Mouse (Mus musculus): ENCODE results near the gene Hbb-bt.
"Not testable (repeated sequence)": the region's sequence is repeated elsewhere in the genome, so short reads cannot be mapped to it uniquely, and the experiment has no call there.

Hbb-bt gene

DNA sequence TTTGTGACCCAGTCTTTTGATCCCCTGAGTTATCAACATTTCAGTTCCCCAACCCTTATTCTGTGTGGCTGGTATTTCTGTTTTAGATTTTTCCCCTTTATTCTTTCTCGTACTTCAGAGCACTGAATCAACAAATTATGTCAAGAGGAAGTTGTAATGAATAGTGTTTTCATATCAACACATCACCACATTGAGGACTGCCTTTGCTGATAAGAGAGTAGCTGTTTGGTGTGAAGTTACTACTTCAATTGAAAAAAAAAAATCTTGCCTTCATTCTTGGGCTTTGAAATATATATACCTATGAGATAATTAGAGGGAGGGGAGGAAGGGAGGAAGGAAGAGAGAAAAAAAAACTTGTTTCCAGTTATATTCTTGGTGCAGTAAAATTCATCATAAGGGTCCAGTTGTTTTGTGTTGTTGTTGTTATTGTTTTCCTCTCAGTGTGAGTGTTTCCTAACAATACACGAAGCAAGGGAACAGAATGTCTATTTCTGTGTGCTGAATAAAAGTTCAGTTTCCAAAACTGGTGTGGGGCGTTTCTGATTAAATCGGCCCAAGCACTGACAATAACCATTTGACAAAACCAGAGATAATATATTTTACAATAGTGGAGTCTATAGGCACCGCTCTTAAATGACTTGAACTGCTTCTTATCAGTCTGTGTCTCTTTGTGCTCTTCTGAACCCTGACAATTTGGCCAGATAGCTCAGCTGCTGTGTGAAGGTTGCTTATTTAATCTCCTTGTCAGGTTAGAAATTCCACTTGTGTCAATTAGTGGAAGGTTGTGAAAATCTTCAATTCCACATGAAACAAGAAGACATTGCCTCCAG lies 4.6 kb downstream of the Hbb-bt start:
- in situ Hi-C loops (cut with MseI, MboI): no loop called here

DNA sequence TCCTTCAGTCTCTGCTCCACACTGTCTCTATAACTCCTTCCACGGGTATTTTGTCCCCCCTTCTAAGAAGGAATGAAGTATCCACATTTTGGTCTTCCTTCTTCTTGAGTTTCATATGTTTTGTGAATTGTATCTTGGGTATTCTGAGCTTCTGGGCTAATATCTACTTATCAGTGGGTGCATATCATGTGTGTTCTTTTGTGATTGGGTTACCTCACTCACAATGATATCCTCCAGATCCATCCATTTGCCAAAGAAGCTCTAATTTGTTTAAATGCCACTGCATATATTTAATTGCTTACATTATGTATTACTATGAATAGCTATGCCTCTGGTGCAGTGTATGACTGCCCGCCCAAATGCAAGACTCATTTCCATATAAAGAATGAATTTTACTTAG lies 5.7 kb downstream of the Hbb-bt start:
- in situ Hi-C loops (cut with MseI, MboI): not testable (repeated sequence)

DNA sequence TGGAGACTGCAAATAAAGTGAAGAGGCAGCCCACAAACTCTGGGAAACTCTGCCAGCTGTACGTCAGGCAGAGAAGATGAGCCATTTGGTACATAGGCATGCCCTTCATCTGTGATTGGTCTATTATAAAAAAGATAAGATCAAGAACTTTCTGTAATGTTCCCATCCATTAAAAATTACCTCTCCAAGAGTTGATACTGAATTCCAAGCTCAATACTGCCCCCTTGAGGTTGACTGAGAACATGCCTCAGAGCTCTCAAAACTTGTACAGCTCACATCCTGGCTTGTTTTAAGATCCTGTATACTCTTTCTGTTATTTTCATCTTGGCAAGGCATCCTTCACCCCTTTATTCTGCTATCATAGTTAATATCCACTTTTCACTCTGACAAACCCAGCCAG lies 6.9 kb downstream of the Hbb-bt start:
- in situ Hi-C loops (cut with MseI, MboI): no loop called here

DNA sequence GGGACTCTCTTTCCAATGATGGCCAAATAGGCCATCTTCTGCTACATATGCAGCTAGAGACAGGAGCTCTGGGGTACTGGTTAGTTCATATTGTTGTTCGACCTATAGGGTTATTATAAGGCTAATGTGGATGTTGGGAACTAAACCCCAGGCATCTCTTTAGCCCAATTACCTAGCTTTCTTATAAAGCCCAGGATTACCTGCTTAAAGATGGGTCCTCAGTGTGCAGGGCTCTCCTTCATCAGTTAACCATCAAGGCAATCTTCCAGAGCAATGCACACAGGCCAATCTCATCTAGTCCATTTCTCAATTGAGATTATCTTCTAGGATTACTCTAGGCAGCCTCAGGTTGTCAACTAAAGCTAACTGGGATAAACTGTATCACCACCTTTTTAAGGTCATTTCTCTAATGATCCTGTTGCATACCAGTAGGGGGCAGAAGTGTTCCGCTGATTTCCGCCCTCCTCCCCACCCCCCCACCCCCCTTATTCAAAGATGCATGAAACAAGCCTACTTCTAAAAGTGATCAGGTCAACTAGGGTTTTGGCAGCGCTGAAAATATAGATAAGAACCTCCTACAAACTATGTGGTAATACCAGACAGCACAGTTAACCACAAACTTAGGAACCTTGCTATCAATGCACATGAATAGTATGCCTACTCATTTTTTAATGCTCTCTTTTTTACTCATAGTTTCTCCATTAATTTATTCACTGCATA lies 21.0 kb downstream of the Hbb-bt start:
- in situ Hi-C loops (cut with MseI, MboI): loop anchor here in 1 of 2 experiments (10.0 kb wide), 1 partner anchor 82 kb away; no protein-coding TSS in a partner anchor

DNA sequence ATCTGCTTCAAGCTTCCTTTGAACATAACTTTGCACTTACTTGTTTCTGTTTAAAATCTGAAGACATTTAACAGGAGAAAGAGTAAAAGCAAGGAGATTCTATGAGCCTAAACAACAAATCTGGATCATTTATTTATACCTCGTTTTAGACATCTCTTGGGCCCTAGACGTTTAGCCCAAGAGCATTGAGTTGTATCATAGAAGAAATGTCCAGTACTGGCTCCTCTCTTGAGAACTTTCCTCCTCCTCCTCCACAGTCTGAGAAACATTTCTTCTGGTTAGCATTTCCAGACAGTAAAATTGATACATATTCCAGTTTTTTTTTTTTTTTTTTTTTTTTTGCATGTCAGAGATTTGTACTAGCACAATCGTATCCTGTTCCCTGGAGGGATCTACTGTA lies 22.1 kb downstream of the Hbb-bt start, which contains the start of gene Olfr67:
TSS of gene Olfr67 (minus strand) at position 101 of the 400 bp plus-strand sequence.
- in situ Hi-C loops (cut with MseI, MboI): loop anchor here in 1 of 2 experiments (10.0 kb wide), 1 partner anchor 83 kb away; no protein-coding TSS in a partner anchor

DNA sequence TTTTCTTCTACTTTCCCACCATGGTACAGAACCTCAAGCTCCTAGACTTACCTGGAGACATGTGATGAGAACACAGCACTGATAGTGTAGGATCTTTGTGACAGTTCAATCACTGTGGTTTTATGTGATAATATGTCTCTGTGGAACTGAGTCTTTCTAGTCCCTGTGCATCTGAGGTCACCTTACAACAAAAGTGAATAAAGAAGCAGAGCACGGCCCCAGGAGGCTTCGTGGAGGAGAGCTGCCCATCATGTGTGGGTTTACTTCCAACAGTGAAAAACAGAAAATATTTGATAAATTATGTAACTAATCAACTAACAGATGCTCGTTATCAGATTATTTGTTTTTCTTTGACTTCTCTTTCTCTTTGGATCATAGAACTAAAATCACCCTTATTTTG lies 34.2 kb downstream of the Hbb-bt start, which contains the start of gene Olfr68:
TSS of gene Olfr68 (minus strand) at position 101 of the 400 bp plus-strand sequence.
- in situ Hi-C loops (cut with MseI, MboI): no loop called here

DNA sequence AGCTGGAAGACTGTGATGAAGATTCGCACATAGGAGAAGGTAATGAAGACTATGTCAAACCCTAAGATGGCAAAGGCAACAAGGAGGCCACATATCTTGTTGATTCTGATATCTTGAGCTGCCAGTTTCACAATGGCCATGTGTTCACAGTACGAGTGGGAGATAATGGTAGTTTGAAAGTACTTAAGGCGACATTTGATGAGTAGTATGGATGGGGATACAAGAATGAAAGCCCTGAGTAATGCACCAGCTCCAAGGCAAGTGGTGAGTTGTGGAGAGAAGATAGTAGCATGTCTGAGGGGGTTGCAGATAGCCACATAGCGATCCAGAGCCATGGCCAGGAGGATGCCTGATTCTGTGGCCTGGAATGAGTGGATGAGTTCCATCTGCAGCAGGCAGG lies 36.1 kb downstream of the Hbb-bt start:
- in situ Hi-C loops (cut with MseI, MboI): not testable (repeated sequence)

DNA sequence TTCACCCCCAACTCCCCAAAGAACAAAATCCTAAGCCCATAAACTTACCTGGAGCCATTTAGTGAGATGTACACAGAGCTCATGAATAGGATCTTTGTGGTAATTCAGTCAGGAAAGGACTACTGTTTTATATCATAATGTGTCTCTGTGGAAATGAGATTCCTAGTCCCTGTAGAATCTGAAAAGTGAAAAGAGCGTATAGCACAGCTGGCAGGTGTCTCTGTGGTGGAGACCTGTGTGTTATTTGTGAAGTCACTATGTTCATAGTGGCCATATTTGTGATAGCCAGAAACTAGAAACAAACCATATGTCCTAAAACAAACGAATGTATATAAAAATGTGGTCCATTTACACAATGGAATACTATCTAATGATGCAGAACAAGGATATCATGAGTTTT lies 42.3 kb downstream of the Hbb-bt start, which contains the start of gene Olfr69:
TSS of gene Olfr69 (minus strand) at position 101 of the 400 bp plus-strand sequence.
- in situ Hi-C loops (cut with MseI, MboI): no loop called here

DNA sequence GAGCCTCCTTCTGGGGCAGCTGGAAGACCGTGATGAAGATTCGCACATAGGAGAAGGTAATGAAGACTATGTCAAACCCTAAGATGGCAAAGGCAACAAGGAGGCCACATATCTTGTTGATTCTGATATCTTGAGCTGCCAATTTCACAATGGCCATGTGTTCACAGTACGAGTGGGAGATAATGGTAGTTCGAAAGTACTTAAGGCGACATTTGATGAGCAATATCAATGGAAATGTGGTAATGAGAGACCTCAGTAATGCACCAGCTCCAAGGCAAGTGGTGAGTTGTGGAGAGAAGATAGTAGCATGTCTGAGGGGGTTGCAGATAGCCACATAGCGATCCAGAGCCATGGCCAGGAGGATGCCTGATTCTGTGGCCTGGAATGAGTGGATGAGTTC lies 46.1 kb downstream of the Hbb-bt start:
- in situ Hi-C loops (cut with MseI, MboI): not testable (repeated sequence)
